Mouse (Mus musculus): ENCODE data around the gene Kcnj9.

Kcnj9 gene

DNA sequence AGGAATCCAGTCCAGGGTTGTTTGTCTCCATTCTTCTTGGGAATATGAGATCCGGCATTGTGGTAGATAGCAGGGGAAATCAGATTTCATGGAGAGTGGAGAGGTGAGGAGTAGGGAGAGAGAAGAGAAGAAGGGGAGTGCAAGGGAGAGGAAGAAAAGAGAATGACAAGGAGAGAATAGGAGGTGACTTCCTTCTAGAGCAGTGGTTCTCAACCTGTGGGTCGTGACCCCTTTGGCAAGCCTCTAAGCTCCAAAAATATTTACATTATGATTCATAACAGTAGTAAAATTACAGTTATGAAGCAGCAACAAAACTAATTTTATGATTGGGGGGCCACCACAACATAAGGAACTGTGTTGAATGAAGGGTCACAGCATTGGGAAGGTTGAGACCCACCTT, 3.8 kb upstream of the Kcnj9 start:
- DNase-seq = no peak

DNA sequence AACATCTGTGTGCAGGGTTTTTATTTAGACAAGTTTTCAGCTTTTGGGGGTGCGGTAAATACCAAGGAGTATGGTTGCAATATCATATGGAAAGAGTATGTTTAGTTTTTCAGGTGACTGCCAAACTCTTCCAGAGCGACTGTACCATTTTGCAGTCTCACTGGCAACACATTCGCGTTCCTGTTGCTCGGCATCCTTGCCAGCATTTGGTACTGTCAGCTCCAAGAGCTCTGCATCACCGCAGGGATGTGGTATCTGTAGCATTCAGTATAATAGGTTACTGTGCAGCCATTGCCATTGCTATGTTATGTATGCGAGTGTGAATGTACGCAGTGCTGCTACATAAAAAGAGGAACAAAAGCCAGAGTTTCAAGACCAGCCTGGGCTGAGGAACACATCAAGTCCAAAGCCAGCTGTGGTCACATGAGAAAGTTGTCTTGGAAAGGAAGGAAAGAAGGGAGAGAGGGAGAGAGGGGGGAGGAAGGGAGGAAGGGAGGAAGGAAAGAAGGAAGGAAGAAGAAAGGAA, 2.4 kb upstream of the Kcnj9 start:
- no peak for DNase-seq

DNA sequence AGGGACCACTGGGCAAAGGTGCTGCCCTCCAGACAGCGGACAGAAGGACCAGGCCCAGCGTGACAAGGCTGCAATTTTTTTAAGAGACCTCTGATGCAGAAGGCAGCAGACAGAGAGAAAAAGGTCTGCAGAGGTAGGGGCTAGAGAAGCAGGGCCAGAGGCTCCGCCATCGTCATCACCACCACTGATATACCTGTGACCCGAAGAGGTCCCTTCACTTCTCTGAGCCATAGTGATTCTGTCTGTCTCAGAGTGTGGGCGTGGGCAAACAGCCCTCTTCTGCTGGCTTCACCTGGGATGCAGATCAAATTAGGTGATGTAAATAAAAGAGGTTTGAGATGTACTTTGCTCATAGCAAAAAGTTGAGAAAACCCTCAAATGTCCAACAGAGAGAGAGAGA, 498 bp upstream of the Kcnj9 start:
- no peak for DNase-seq

GRCm38 (mm10) chr1:172328461-172328860, 657 bp downstream of the Kcnj9 start:
- DNase-seq = no peak

DNA sequence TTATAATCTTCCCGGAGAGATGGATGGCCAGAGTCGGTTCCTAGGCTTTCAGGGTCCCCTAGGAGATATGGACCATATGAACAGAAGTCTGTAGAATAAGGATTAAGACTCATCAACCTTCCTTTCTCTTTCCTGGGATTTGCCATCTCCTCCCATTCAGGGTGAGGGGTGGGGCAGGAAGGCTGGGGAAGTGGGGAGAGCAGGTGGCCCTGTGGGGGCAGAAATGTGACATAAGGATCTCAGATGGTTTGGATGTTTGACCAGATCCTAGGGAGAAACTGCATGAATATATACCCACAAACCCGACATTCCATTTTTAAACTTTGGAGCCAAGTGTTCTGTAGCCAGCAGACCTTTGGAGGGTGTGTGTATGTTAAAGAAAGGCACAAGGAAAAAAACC, 1.1 kb downstream of the Kcnj9 start:
- DNase-seq = no peak

- no peak for DNase-seq
These were observed 1.7 kb downstream of the Kcnj9 start for GRCm38 (mm10) chr1:172327206-172328001.

- no peak for DNase-seq
These were observed 2.4 kb downstream of the Kcnj9 start for GRCm38 (mm10) chr1:172326684-172327083.

GRCm38 (mm10) chr1:172325680-172326535, 3.2 kb downstream of the Kcnj9 start:
- DNase-seq = peak; percentile 68

DNA sequence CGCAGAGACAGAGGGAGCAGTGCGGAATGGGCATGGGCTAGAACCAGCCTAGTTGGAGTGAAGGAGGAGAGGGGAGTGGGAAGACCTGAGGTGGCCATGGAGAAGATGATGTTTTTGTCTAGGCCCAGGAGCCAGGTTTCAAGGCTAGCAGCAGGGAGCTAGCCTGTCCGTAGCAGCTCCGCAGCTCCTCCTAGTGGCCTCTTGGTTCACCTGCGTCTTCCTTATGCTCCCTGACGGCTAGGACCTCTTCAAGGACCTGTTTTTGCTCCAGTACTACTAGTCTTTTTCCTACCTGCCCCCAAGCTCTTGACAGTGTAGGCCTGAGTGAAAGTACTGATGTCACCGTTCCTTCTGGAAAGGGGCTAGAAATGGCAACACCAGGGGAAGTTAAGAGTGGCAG, 4.4 kb downstream of the Kcnj9 start:
- peak; percentile 86 for DNase-seq

GRCm38 (mm10) chr1:172323801-172324359, 5.2 kb downstream of the Kcnj9 start:
- no peak for DNase-seq

GRCm38 (mm10) chr1:172323298-172323697, 5.8 kb downstream of the Kcnj9 start:
- DNase-seq = no peak

GRCm38 (mm10) chr1:172322725-172323124, 6.4 kb downstream of the Kcnj9 start:
- no peak for DNase-seq

GRCm38 (mm10) chr1:172319921-172320411, 9.2 kb downstream of the Kcnj9 start:
- DNase-seq = no peak

DNA sequence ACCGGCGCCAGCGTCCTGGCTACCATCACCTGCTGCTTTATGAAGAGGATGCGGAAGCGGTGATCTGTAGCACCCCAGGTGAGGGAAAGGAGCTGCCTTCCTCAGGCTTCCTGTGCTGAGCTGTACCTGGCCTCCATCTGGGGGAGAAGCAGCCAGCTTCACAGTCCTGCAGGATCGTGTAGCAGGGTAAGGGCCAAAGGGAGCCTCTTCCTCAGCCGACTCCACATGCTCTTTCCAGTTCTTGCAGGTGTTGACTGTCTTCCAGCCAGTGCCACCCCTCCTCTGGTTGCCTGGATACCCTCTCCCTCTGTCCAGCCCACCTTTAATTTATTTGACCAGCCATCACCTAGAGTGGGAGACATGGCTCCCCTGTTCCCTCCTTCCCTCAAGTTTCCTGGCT, 9.8 kb downstream of the Kcnj9 start:
- no peak for DNase-seq

- DNase-seq = no peak
These were observed 10.6 kb downstream of the Kcnj9 start for GRCm38 (mm10) chr1:172318424-172319035.

DNA sequence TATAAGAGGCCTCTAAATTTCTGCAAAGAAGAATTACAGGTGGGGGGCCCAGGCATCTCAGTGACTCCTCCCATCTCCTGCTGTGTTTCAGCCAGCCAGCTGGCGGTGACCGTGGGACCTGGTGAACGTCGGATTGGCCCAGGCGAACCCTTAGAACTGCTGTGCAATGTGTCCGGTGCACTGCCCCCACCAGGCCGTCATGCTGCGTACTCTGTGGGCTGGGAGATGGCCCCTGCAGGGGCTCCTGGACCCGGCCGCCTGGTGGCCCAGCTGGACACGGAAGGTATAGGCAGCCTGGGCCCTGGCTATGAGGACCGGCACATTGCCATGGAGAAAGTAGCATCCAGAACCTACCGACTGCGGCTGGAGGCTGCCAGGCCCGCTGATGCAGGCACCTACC, 11.2 kb downstream of the Kcnj9 start:
- no peak for DNase-seq

GRCm38 (mm10) chr1:172317431-172317830, 11.7 kb downstream of the Kcnj9 start:
- no peak for DNase-seq

GRCm38 (mm10) chr1:172314911-172315310, 14.2 kb downstream of the Kcnj9 start:
- no peak for DNase-seq

DNA sequence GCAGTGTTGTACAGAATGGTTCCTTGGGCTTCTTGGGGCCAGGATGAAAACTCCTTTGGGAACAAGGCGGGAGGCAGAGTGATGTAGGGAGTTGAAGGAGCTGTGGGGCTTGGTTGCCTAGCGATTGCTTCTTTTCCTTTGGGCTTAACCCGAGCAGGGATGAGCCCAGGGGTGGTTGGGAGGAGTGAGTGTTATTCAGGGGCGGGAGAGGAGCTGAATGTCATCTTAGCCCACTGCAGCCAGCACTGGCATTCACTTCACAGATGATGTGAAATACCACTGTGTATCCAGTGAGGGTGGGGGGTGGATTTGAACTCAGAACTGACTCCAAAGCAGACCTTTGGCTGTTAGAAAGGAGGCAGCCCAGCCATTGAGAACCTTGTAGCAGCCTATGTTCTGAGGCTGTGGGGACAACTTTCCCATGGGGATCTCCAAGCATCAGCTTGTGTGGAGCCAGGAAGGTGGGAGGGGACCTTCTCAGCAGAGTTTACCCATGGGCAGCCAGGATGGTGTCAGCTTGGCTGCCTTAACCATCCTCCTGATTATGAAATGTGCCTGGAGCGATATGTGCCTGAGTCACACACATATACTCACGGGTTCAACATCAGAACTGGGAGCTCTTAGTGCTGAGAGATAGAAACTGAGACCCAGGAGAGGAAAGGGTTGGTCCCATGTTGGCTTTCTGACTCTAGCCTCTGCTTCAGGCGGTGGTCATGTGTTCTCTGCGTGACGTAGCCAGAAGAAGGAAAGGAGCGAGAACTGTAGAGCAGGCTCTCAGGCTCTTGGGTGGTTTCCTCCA, 15.3 kb downstream of the Kcnj9 start:
- DNase-seq = no peak

DNA sequence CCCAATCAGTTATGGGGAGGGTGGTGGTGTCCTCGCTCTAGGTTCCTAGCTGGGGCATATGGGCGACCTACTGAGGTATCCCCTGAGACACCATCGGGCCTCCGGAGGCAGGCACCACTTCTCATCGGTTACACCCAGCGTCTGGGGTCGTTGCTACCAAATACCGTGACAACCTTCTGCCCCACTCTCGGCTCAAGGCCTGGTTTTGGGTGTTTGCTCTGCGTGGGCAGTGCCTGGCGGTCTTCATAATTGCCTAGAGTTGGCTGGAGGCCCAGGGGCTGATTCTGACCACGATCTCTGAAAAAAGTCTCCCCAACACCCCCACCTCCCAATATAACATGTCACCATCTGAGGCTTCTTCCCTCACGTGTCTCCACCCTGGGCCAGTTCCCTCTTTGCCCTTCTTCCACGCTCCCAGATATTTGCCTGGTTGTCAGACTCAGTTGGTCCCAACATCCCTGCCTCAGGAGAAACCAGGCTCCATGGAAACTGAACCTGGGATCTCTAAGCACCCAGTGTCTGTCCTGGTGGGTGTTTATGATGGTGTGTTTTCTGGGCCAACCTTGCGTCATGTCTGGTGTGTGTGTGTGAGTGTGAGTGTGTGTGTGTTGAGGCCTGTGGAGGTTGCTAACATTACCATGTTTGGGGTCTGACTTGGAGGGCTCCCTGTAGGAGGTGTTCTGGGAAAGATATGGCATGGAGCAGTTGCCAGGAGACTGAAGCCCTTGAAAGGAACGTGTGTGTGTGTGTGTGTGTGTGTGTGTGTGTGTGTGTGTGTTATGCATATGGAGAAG, 16.2 kb downstream of the Kcnj9 start:
- DNase-seq = peak; percentile 21

All from lung, postnatal 10 days (tissue).